Mouse (Mus musculus) kidney, adult 2 months (tissue): ENCODE measurements at regions not wholly inside any gene's neighbourhood (a gene's known extent, or its start where the extent isn't known, plus 50 kb on each side); places are given as distances from the start of the nearest gene placed in this dataset.

Source experiments
- CTCF ChIP-seq: fragments of 200-500 bp; conservative IDR thresholded peaks from 2 replicates; pipeline ENCODE4 v1.5.1; 2011; ENCODE audit warnings: low read depth, mild to moderate bottlenecking, control low read depth, low read length, moderate library complexity, mixed read lengths; ENCODE audit not compliant: insufficient read depth, insufficient read length
- POLR2A ChIP-seq: fragments of 200-500 bp; IDR thresholded peaks from one replicate; pipeline ENCODE4 v1.6.1; 2011; ENCODE audit warnings: low read depth, low read length, control low read depth

GRCm38 (mm10) chrX:42360173-42360931, 129.1 kb upstream of the Tex13c2 start:
- no peak for TF ChIP-seq CTCF
- TF ChIP-seq POLR2A: no peak
